Mouse (Mus musculus): Measurements from ENCODE around the gene Galnt11. TPM values are rescaled to one million over a fixed set of nuclear protein-coding genes. Genes with fewer than 3 reads are reported as not detected.

Galnt11 gene
- polyA plus RNA-seq, 1 experiment, result 44.2 TPM

GRCm38 (mm10) chr5:25243101-25243500 lies 21.4 kb downstream of the Galnt11 start:
- 92% methylated on average over 6 of the region's 6 CpGs for WGBS
- no peak overlapping the region for H3K27ac ChIP-seq (ENCODE audit: insufficient read depth, low read length)
- H3K4me3 ChIP-seq (replicated peaks; ENCODE audit: insufficient read depth, low read depth, low read length), result no peak overlapping the region
- no peaks in the 10 kb centered on the region for H3K4me1 ChIP-seq (ENCODE audit: control insufficient read depth, insufficient read depth, low read length)
- no peak for DNase-seq
- TF ChIP-seq POLR2A (IDR thresholded peaks at IDR 0.05; ENCODE audit: borderline replicate concordance, insufficient read depth, low read length) (no peak), CTCF (IDR thresholded peaks at IDR 0.05; ENCODE audit: borderline replicate concordance, insufficient read depth, low read depth, low read length) (no peak)
- no peaks in the 10 kb centered on the region for H3K27me3 ChIP-seq (ENCODE audit: control insufficient read depth, insufficient read depth, low read length)

DNA sequence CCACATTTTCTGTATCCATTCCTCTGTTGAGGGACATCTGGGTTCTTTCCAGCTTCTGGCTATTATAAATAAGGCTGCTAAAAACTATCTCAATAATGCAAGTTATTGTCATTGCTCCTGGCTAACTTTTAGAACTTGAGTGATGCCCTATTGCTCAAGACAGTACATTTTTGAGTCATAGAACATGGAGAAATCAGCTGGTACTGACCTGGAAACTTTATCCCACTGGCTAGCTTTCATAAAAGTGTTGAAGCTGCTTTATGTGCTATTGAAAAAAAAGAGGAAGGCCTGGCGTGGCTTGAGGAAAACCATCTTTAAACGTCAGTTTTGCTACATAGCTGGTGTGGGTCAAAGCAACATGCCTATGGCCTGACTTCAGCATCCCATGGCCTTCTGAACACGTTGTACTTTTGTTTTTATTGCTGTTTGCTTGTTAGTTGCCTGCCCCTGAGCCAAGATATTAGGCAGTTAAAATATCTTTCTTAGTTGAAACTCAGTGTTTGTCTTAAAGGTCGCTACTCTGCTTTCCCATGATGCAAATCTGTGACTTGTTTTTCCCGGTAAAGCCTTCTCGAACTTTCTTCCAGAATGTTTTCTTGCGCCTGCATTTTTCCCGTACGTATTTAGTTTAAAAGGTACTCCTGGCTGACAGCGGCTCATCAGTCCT lies 24.2 kb downstream of the Galnt11 start:
- no peak for DNase-seq
- 93% methylated on average over 10 of the region's 10 CpGs for WGBS

DNA sequence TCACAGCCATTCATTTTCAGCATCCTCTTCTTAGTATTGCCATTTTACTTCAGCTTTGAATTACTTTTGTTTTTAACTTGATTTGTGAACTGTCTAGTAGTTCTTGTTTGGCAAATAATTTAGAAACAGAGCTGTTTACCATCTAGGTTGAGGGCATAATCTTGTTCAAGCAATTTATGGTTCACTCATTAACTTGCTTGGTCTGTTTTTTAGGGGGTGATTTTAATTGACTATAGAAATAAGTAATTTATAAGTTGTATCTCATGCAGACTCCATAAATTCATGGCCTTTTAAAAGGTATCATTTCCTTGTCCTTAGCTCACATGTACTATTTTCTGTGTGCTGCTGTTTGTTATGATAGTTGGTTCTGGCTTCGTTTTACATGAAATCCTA lies 24.8 kb downstream of the Galnt11 start:
- H3K4me1 ChIP-seq (ENCODE audit: control insufficient read depth, insufficient read depth, low read length), result no peaks in the 10 kb centered on the region

More for the DNA sequence above, 24.2 kb downstream of the Galnt11 start:
- no peak overlapping the region for H3K27ac ChIP-seq (ENCODE audit: insufficient read depth, low read length)
- no peaks in the 10 kb centered on the region for H3K4me1 ChIP-seq (ENCODE audit: control insufficient read depth, insufficient read depth, low read length)
- no peaks in the 10 kb centered on the region for H3K27me3 ChIP-seq (ENCODE audit: control insufficient read depth, insufficient read depth, low read length)
- H3K4me3 ChIP-seq (replicated peaks; ENCODE audit: insufficient read depth, low read depth, low read length), result no peak overlapping the region
- TF ChIP-seq CTCF (IDR thresholded peaks at IDR 0.05; ENCODE audit: borderline replicate concordance, insufficient read depth, low read depth, low read length), result no peak
- no peak for TF ChIP-seq POLR2A (IDR thresholded peaks at IDR 0.05; ENCODE audit: borderline replicate concordance, insufficient read depth, low read length)

DNA sequence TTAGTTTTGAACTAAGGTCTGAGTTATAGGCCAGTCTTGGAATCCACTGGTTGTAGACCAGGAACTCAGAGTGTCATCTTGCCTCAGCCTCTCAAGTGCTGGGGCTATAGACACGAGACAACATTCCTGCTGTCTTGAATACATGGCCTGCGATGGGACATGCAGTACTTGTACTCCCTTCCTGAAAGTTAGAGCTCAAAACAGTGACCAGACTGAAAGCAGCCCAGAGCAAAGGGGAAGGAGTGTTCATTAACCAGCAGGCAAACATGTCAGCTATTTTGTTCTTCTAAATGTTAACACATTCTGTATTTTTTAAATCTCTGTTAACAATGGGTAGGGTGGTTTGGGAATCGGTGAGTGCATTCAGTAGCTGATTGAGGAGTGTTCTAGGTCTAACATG lies 25.3 kb downstream of the Galnt11 start:
- H3K27me3 ChIP-seq (ENCODE audit: control insufficient read depth, insufficient read depth, low read length), result no peaks in the 10 kb centered on the region
- no peak for DNase-seq
- 86% methylated on average over 3 of the region's 3 CpGs for WGBS
- TF ChIP-seq POLR2A (IDR thresholded peaks at IDR 0.05; ENCODE audit: borderline replicate concordance, insufficient read depth, low read length), result no peak
- no peak for TF ChIP-seq CTCF (IDR thresholded peaks at IDR 0.05; ENCODE audit: borderline replicate concordance, insufficient read depth, low read depth, low read length)
- H3K27ac ChIP-seq (ENCODE audit: insufficient read depth, low read length), result no peak overlapping the region
- H3K4me3 ChIP-seq (replicated peaks; ENCODE audit: insufficient read depth, low read depth, low read length), result no peak overlapping the region
- H3K4me1 ChIP-seq (ENCODE audit: control insufficient read depth, insufficient read depth, low read length), result no peaks in the 10 kb centered on the region

More for the DNA sequence above, 24.8 kb downstream of the Galnt11 start:
- no peak overlapping the region for H3K27ac ChIP-seq (ENCODE audit: insufficient read depth, low read length)
- no peaks in the 10 kb centered on the region for H3K27me3 ChIP-seq (ENCODE audit: control insufficient read depth, insufficient read depth, low read length)
- H3K4me3 ChIP-seq (replicated peaks; ENCODE audit: insufficient read depth, low read depth, low read length), result no peak overlapping the region
- WGBS, result 84% methylated on average over 1 of the region's 1 CpGs
- no peak for DNase-seq
- TF ChIP-seq POLR2A (IDR thresholded peaks at IDR 0.05; ENCODE audit: borderline replicate concordance, insufficient read depth, low read length), result no peak
- TF ChIP-seq CTCF (IDR thresholded peaks at IDR 0.05; ENCODE audit: borderline replicate concordance, insufficient read depth, low read depth, low read length), result no peak

DNA sequence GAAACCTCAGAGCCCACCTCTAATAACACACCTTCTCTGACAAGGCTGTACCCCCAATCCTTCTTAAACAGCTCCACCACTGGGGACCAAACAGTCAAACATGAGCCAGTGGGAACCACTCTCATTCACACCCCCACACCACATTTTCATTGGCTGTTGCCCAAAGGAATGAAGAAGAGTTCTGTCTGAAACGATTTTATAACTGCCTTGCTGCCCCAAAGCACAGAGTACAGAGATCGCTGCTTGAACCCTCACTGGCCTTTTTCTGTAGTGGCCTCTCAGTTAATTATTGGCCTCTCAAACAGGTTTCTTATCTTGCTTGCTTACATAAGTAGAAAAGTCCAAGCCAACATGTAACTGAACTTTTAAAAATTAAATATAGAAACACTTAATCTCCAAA lies 30.7 kb downstream of the Galnt11 start:
- no peaks in the 10 kb centered on the region for H3K27me3 ChIP-seq (ENCODE audit: control insufficient read depth, insufficient read depth, low read length)
- H3K4me3 ChIP-seq (replicated peaks; ENCODE audit: insufficient read depth, low read depth, low read length), result no peak overlapping the region
- no peak for TF ChIP-seq CTCF (IDR thresholded peaks at IDR 0.05; ENCODE audit: borderline replicate concordance, insufficient read depth, low read depth, low read length)
- no peak for TF ChIP-seq POLR2A (IDR thresholded peaks at IDR 0.05; ENCODE audit: borderline replicate concordance, insufficient read depth, low read length)
- H3K27ac ChIP-seq (ENCODE audit: insufficient read depth, low read length), result no peak overlapping the region
- no peaks in the 10 kb centered on the region for H3K4me1 ChIP-seq (ENCODE audit: control insufficient read depth, insufficient read depth, low read length)
- WGBS, result 67% methylated on average over 2 of the region's 2 CpGs
- DNase-seq, result no peak

DNA sequence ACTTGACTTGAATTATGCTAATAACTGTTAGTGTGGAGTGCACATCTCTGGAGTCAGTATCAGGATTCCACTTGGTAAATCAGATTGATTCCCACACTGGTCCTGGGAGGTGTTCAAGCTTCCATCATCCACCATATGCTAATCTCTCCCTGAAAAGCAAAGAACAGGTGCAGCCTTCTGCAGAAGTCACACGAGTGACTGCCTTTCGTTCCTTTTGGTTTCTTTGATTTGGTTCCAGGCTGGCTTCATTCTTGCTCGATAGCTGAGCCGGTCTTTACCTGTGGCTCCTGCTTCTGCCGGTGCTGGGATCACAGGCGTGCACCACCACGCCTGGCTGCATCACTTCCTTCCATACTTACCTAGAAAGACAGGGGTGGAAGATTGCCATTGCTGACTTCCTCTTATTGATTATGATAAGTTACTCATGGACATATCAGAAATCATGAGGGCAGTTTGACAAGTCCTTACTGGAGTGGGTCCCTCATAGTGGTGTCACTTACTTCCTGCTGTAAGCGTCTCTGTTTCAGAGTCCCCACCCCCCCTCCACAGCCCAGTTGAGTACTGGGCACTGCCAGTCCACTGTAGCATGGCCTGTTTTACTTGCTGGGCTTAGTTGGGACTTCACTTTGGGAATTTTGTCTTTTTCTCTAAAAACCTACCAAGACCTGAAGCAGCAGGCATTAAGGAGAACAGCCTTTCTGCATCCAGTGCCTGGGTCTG lies 31.3 kb downstream of the Galnt11 start:
- no peak for DNase-seq
- no peaks in the 10 kb centered on the region for H3K27me3 ChIP-seq (ENCODE audit: control insufficient read depth, insufficient read depth, low read length)
- no peak overlapping the region for H3K27ac ChIP-seq (ENCODE audit: insufficient read depth, low read length)
- TF ChIP-seq CTCF (IDR thresholded peaks at IDR 0.05; ENCODE audit: borderline replicate concordance, insufficient read depth, low read depth, low read length) (no peak), POLR2A (IDR thresholded peaks at IDR 0.05; ENCODE audit: borderline replicate concordance, insufficient read depth, low read length) (no peak)
- H3K4me1 ChIP-seq (ENCODE audit: control insufficient read depth, insufficient read depth, low read length), result no peaks in the 10 kb centered on the region
- WGBS, result 55% methylated on average over 8 of the region's 8 CpGs
- H3K4me3 ChIP-seq (replicated peaks; ENCODE audit: insufficient read depth, low read depth, low read length), result no peak overlapping the region

- Histone ChIP-seq H3K27me3 (ENCODE audit: control insufficient read depth, insufficient read depth, low read length) (no peaks in the 10 kb centered on the region), H3K27ac (ENCODE audit: insufficient read depth, low read length) (no peak overlapping the region), H3K4me1 (ENCODE audit: control insufficient read depth, insufficient read depth, low read length) (no peaks in the 10 kb centered on the region), H3K4me3 (replicated peaks; ENCODE audit: insufficient read depth, low read depth, low read length) (no peak overlapping the region)
- WGBS, result 96% methylated on average over 4 of the region's 4 CpGs
- TF ChIP-seq POLR2A (IDR thresholded peaks at IDR 0.05; ENCODE audit: borderline replicate concordance, insufficient read depth, low read length), result no peak
- TF ChIP-seq CTCF (IDR thresholded peaks at IDR 0.05; ENCODE audit: borderline replicate concordance, insufficient read depth, low read depth, low read length), result no peak
- no peak for DNase-seq
These were observed 32.8 kb downstream of the Galnt11 start for GRCm38 (mm10) chr5:25254491-25254890.

GRCm38 (mm10) chr5:25256686-25257085 lies 35.0 kb downstream of the Galnt11 start:
- H3K4me1 ChIP-seq (ENCODE audit: control insufficient read depth, insufficient read depth, low read length), result no peaks in the 10 kb centered on the region
- no peak overlapping the region for H3K4me3 ChIP-seq (replicated peaks; ENCODE audit: insufficient read depth, low read depth, low read length)
- WGBS, result 92% methylated on average over 2 of the region's 2 CpGs
- no peak overlapping the region for H3K27ac ChIP-seq (ENCODE audit: insufficient read depth, low read length)
- TF ChIP-seq POLR2A (IDR thresholded peaks at IDR 0.05; ENCODE audit: borderline replicate concordance, insufficient read depth, low read length) (no peak), CTCF (IDR thresholded peaks at IDR 0.05; ENCODE audit: borderline replicate concordance, insufficient read depth, low read depth, low read length) (no peak)
- no peaks in the 10 kb centered on the region for H3K27me3 ChIP-seq (ENCODE audit: control insufficient read depth, insufficient read depth, low read length)
- DNase-seq, result no peak

All from cerebellum, adult 2 months (tissue).